Mouse (Mus musculus): ENCODE data around the gene Tspan14. TPM values are rescaled to one million over a fixed set of nuclear protein-coding genes. Genes with fewer than 3 reads are reported as not detected.

Gene Tspan14
- polyA plus RNA-seq (2015; fragmentation: Nextera tagmentation; extraction: Ambion mirVana) = 61.7 and 66.1 TPM in 2 replicates

GRCm38 (mm10) chr14:40966392-40966861, at the start of gene Tspan14:
Tspan14 (minus strand) TSS chr14:40966807.
- WGBS = under 1% methylated on average over 54 of the region's 54 CpGs
- Histone ChIP-seq H3K36me3 (ENCODE audit: control insufficient read depth, insufficient read depth, low read length) (no peaks in the 10 kb centered on the region), H3K27me3 (ENCODE audit: control insufficient read depth, insufficient read depth, low read depth, low read length) (no peaks in the 10 kb centered on the region), H3K9ac (ENCODE audit: low read depth, low read length) (peak within 1 kb of the TSS; percentile 94), H3K9me3 (replicated peaks; ENCODE audit: control insufficient read depth, low read length, poor library complexity, severe bottlenecking) (no peaks in the 10 kb centered on the region), H3K4me3 (ENCODE audit: low read depth, low read length) (peak within 1 kb of the TSS; percentile 97), H3K4me2 (ENCODE audit: low read length) (peak within 1 kb of the TSS; percentile 94), H3K4me1 (ENCODE audit: control insufficient read depth, insufficient read depth, low read length) (peaks cover 32% of the 10 kb centered on the region), H3K27ac (ENCODE audit: low read length) (peak within 1 kb of the TSS; percentile 88)
- peak; percentile 72 for ATAC-seq

- Histone ChIP-seq H3K27me3 (ENCODE audit: control insufficient read depth, insufficient read depth, low read depth, low read length) (no peaks in the 10 kb centered on the region), H3K9me3 (replicated peaks; ENCODE audit: control insufficient read depth, low read length, poor library complexity, severe bottlenecking) (no peaks in the 10 kb centered on the region), H3K4me2 (ENCODE audit: low read length) (peak overlapping the region; percentile 82; the same call in 1 of the 2 replicates), H3K4me1 (ENCODE audit: control insufficient read depth, insufficient read depth, low read length) (peaks cover 7% of the 10 kb centered on the region; the same call in 1 of the 2 replicates), H3K27ac (ENCODE audit: low read length) (no peak overlapping the region), H3K9ac (ENCODE audit: low read depth, low read length) (no peak overlapping the region), H3K4me3 (ENCODE audit: low read depth, low read length) (no peak overlapping the region), H3K36me3 (ENCODE audit: control insufficient read depth, insufficient read depth, low read length) (no peaks in the 10 kb centered on the region)
- WGBS = 75% methylated on average over 5 of the region's 5 CpGs
- ATAC-seq = no peak
These were observed 48.2 kb upstream of the Tspan14 start for GRCm38 (mm10) chr14:41014701-41015240.

GRCm38 (mm10) chr14:41013630-41014613, 47.3 kb upstream of the Tspan14 start, which contains the start of gene Fam213a:
Fam213a (minus strand) TSS chr14:41013788.
- Histone ChIP-seq H3K27ac (ENCODE audit: low read length) (peak within 1 kb of the TSS; percentile 91), H3K36me3 (ENCODE audit: control insufficient read depth, insufficient read depth, low read length) (no peaks in the 10 kb centered on the region), H3K27me3 (ENCODE audit: control insufficient read depth, insufficient read depth, low read depth, low read length) (no peaks in the 10 kb centered on the region), H3K9me3 (replicated peaks; ENCODE audit: control insufficient read depth, low read length, poor library complexity, severe bottlenecking) (no peaks in the 10 kb centered on the region), H3K9ac (ENCODE audit: low read depth, low read length) (peak within 1 kb of the TSS; percentile 91), H3K4me1 (ENCODE audit: control insufficient read depth, insufficient read depth, low read length) (peaks cover 7% of the 10 kb centered on the region; the same call in 1 of the 2 replicates), H3K4me2 (ENCODE audit: low read length) (peak within 1 kb of the TSS; percentile 82), H3K4me3 (ENCODE audit: low read depth, low read length) (peak within 1 kb of the TSS; percentile 69)
- 2% methylated on average over 32 of the region's 32 CpGs for WGBS
- peak; percentile 99 for ATAC-seq

- H3K9ac ChIP-seq (ENCODE audit: low read depth, low read length) = peak overlapping the region; percentile 91
- no peaks in the 10 kb centered on the region for H3K36me3 ChIP-seq (ENCODE audit: control insufficient read depth, insufficient read depth, low read length)
- 17% methylated on average over 9 of the region's 9 CpGs for WGBS
- H3K27ac ChIP-seq (ENCODE audit: low read length) = peak overlapping the region; percentile 91
- H3K9me3 ChIP-seq (replicated peaks; ENCODE audit: control insufficient read depth, low read length, poor library complexity, severe bottlenecking) = no peaks in the 10 kb centered on the region
- H3K4me3 ChIP-seq (ENCODE audit: low read depth, low read length) = peak overlapping the region; percentile 69
- ATAC-seq = no peak; the same call in 1 of the 2 replicates
- H3K4me2 ChIP-seq (ENCODE audit: low read length) = peak overlapping the region; percentile 82
- H3K4me1 ChIP-seq (ENCODE audit: control insufficient read depth, insufficient read depth, low read length) = peaks cover 7% of the 10 kb centered on the region; the same call in 1 of the 2 replicates
- H3K27me3 ChIP-seq (ENCODE audit: control insufficient read depth, insufficient read depth, low read depth, low read length) = no peaks in the 10 kb centered on the region
These were observed 46.5 kb upstream of the Tspan14 start for GRCm38 (mm10) chr14:41013143-41013542.

GRCm38 (mm10) chr14:41011916-41012315, 45.3 kb upstream of the Tspan14 start:
- Histone ChIP-seq H3K9ac (ENCODE audit: low read depth, low read length) (no peak overlapping the region), H3K36me3 (ENCODE audit: control insufficient read depth, insufficient read depth, low read length) (no peaks in the 10 kb centered on the region), H3K4me1 (ENCODE audit: control insufficient read depth, insufficient read depth, low read length) (peaks cover 7% of the 10 kb centered on the region; the same call in 1 of the 2 replicates), H3K9me3 (replicated peaks; ENCODE audit: control insufficient read depth, low read length, poor library complexity, severe bottlenecking) (no peaks in the 10 kb centered on the region), H3K27ac (ENCODE audit: low read length) (no peak overlapping the region), H3K4me2 (ENCODE audit: low read length) (no peak overlapping the region), H3K27me3 (ENCODE audit: control insufficient read depth, insufficient read depth, low read depth, low read length) (no peaks in the 10 kb centered on the region), H3K4me3 (ENCODE audit: low read depth, low read length) (no peak overlapping the region)
- ATAC-seq = no peak
- 90% methylated on average over 3 of the region's 3 CpGs for WGBS

- no peak overlapping the region for H3K27ac ChIP-seq (ENCODE audit: low read length)
- 49% methylated on average over 2 of the region's 2 CpGs for WGBS
- H3K4me2 ChIP-seq (ENCODE audit: low read length) = no peak overlapping the region
- no peak overlapping the region for H3K9ac ChIP-seq (ENCODE audit: low read depth, low read length)
- H3K9me3 ChIP-seq (replicated peaks; ENCODE audit: control insufficient read depth, low read length, poor library complexity, severe bottlenecking) = no peaks in the 10 kb centered on the region
- H3K27me3 ChIP-seq (ENCODE audit: control insufficient read depth, insufficient read depth, low read depth, low read length) = no peaks in the 10 kb centered on the region
- peaks cover 10% of the 10 kb centered on the region; the same call in 1 of the 2 replicates for H3K4me1 ChIP-seq (ENCODE audit: control insufficient read depth, insufficient read depth, low read length)
- 0 out of 2 replicates have a peak, but pooled peaks have one; percentile 40 for ATAC-seq
- H3K4me3 ChIP-seq (ENCODE audit: low read depth, low read length) = no peak overlapping the region
- H3K36me3 ChIP-seq (ENCODE audit: control insufficient read depth, insufficient read depth, low read length) = no peaks in the 10 kb centered on the region
These were observed 41.5 kb upstream of the Tspan14 start for GRCm38 (mm10) chr14:41008138-41008537.

- no peaks in the 10 kb centered on the region for H3K36me3 ChIP-seq (ENCODE audit: control insufficient read depth, insufficient read depth, low read length)
- no peak for ATAC-seq
- WGBS = 51% methylated on average over 5 of the region's 5 CpGs
- H3K4me2 ChIP-seq (ENCODE audit: low read length) = no peak overlapping the region
- H3K4me3 ChIP-seq (ENCODE audit: low read depth, low read length) = no peak overlapping the region
- H3K27me3 ChIP-seq (ENCODE audit: control insufficient read depth, insufficient read depth, low read depth, low read length) = no peaks in the 10 kb centered on the region
- no peaks in the 10 kb centered on the region for H3K9me3 ChIP-seq (replicated peaks; ENCODE audit: control insufficient read depth, low read length, poor library complexity, severe bottlenecking)
- H3K9ac ChIP-seq (ENCODE audit: low read depth, low read length) = no peak overlapping the region
- H3K27ac ChIP-seq (ENCODE audit: low read length) = no peak overlapping the region
- peaks cover 8% of the 10 kb centered on the region; the same call in 1 of the 2 replicates for H3K4me1 ChIP-seq (ENCODE audit: control insufficient read depth, insufficient read depth, low read length)
These were observed 41.0 kb upstream of the Tspan14 start for GRCm38 (mm10) chr14:41007641-41008040.

- H3K4me1 ChIP-seq (ENCODE audit: control insufficient read depth, insufficient read depth, low read length) = peaks cover 8% of the 10 kb centered on the region; the same call in 1 of the 2 replicates
- 0 out of 2 replicates have a peak, but pooled peaks cover 2% of the 10 kb centered on the region for H3K36me3 ChIP-seq (ENCODE audit: control insufficient read depth, insufficient read depth, low read length)
- H3K27me3 ChIP-seq (ENCODE audit: control insufficient read depth, insufficient read depth, low read depth, low read length) = no peaks in the 10 kb centered on the region
- no peak for ATAC-seq
- H3K4me2 ChIP-seq (ENCODE audit: low read length) = no peak overlapping the region
- H3K27ac ChIP-seq (ENCODE audit: low read length) = no peak overlapping the region
- no peak overlapping the region for H3K9ac ChIP-seq (ENCODE audit: low read depth, low read length)
- H3K9me3 ChIP-seq (replicated peaks; ENCODE audit: control insufficient read depth, low read length, poor library complexity, severe bottlenecking) = no peaks in the 10 kb centered on the region
- H3K4me3 ChIP-seq (ENCODE audit: low read depth, low read length) = no peak overlapping the region
- whole genome bisulfite sequencing = 43% methylated on average over 3 of the region's 3 CpGs
These were observed 40.3 kb upstream of the Tspan14 start for GRCm38 (mm10) chr14:41006899-41007298.
